In the genomic region with DNA sequence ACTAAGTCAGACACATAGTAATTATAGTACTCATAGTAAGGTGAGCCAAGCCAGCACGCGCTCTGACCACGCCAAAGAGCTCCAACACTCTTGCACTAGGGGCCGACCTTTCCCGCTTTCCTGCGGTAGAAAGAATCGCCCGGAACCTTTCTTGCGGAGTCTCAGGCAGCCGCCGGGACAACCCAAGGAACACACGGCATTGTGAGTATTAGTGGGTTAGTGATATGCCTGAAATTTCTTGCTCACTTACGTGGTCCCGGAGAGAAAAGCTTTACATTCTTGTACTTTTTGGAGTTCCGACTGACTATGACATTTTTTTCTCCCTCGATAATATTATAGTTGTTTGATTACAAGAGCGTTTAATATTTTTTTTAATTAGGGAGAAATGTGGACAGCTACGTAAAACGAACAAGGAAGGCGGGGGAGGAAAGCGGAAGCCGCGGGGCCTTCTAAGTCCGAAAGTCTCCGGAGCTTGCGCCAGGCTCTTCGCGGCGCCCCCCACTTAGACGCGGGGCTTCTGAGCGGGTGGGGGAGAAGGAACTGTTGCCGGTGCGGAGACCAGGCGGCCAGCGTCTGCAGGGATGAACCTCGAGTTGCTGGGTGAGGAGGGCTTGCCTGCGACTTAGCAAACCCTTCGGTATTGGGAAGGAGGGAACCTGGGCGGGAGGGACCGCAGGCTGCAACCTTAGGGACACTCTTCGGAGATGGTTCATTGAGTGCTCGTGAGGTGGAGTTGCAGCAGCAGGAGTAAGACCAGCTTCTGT, we compare ENCODE assay signal across 1 mouse cellular context.
TF ChIP-seq lines count a peak whose summit lies in the region.

A gene (plus strand): TSS at position 438 of the 764 bp plus-strand sequence.

TF ChIP-seq in CH12.LX, 34 proteins besides CTCF, POLR2A, EP300 and RAD21 (continued from another document):
- TF ChIP-seq TBP (conservative IDR thresholded peaks at IDR 0.05; ENCODE audit: low read depth, low read length) (peak; percentile 95), JUND (conservative IDR thresholded peaks at IDR 0.05; ENCODE audit: low read depth, low read length) (no peak), MXI1 (IDR thresholded peaks at IDR 0.05; ENCODE audit: low read depth, low read length) (peak; percentile 83), SIN3A (IDR thresholded peaks at IDR 0.05; ENCODE audit: low read length) (peak; percentile 96), ELF1 (IDR thresholded peaks at IDR 0.05; ENCODE audit: low read depth, low read length) (peak; percentile 88), ZMIZ1 (IDR thresholded peaks at IDR 0.05; ENCODE audit: low read depth, low read length) (0 out of 2 replicates have a peak, but pooled peaks have one; percentile 14), IRF4 (IDR thresholded peaks at IDR 0.05; ENCODE audit: low read depth, low read length) (peak; percentile 76; the same call in 1 of the 2 replicates), KAT2A (IDR thresholded peaks at IDR 0.05; ENCODE audit: insufficient replicate concordance, low read length) (peak; percentile 92; the same call in 1 of the 2 replicates), E2F4 (IDR thresholded peaks at IDR 0.05; ENCODE audit: insufficient replicate concordance, low read depth, low read length) (0 out of 2 replicates have a peak, but pooled peaks have one; percentile 71), CHD1 (IDR thresholded peaks at IDR 0.05; ENCODE audit: low read depth, low read length) (no peak), MAX (IDR thresholded peaks at IDR 0.05; ENCODE audit: low read length) (peak; percentile 100), SMC3 (IDR thresholded peaks at IDR 0.05; ENCODE audit: low read depth, low read length) (no peak), MAZ (IDR thresholded peaks at IDR 0.05; ENCODE audit: low read depth, low read length) (peak; percentile 82; the same call in 1 of the 2 replicates), NRF1 (IDR thresholded peaks at IDR 0.05; ENCODE audit: low read depth, low read length) (peak; percentile 74), MYC (IDR thresholded peaks at IDR 0.05; ENCODE audit: low read depth, low read length) (peak; percentile 82), MEF2A (IDR thresholded peaks at IDR 0.05; ENCODE audit: borderline replicate concordance, low read depth, low read length) (no peak; the same call in 1 of the 2 replicates), TCF12 (IDR thresholded peaks at IDR 0.05; ENCODE audit: low read depth, low read length) (peak; percentile 93)
TF ChIP-seq in CH12.LX: peak in this region for 15.
